Mouse (Mus musculus) stomach, postnatal 0 days (tissue): Measurements from ENCODE around the gene Ica1.

Experiments used
- CTCF ChIP-seq: IDR thresholded peaks from 2 replicates; pipeline ENCODE4 v1.5.1; 2016; ENCODE audit warnings: antibody characterized with exemption, low read depth, mild to moderate bottlenecking, moderate library complexity
- EP300 ChIP-seq: optimal IDR thresholded peaks from 2 replicates; pipeline ENCODE3; 2016; ENCODE audit warnings: antibody characterized with exemption

DNA sequence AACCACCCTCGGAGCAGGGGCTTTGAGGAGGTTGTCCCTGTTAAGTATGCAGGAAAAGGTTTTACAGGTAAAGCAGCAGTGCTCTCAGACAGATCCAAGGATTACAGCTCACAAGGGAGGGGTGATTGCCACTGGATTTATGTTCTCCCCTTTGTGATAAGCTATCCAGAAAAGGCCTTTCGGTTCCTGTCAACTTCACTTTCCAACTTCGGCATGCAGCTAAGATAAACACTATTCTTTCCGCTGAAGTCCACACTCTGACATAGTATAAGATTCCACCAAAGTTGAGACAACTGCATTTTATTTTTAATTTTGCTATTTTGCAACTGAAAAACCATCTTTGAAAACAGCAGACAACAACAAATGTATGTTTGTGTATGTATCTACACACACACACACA is 119.9 kb downstream of the Ica1 start:
- TF ChIP-seq CTCF = no peak
- TF ChIP-seq EP300 = no peak
